Mouse (Mus musculus) hindbrain, embryonic 14.5 days (tissue): Measurements from ENCODE around the gene Glod4. TPM values are rescaled to one million over a fixed set of nuclear protein-coding genes. Genes with fewer than 3 reads are reported as not detected.

Experiments
- ATAC-seq: fragments of 200-750 bp; cut with Nextera tagmentation; 2 replicates; pipeline ENCODE4 v1.8.0; 2017; ENCODE audit warnings: moderate number of reproducible peaks, mild to moderate bottlenecking, moderate TSS enrichment, moderate library complexity; ENCODE audit not compliant: low FRiP score
- DNase-seq: peaks from one replicate; pipeline ENCODE4 v3.0.0-alpha.2; 2015; ENCODE audit warnings: low spot score
- H3K27ac ChIP-seq: fragments of 300-500 bp; sonication (generic); 2 replicates; pipeline ENCODE4 v1.5.1; 2014; ENCODE audit warnings: mild to moderate bottlenecking, moderate library complexity
- H3K27me3 ChIP-seq: fragments of 300-500 bp; sonication (generic); 2 replicates; pipeline ENCODE4 v1.6.1; 2014; ENCODE audit warnings: mild to moderate bottlenecking, low read length, mixed read lengths; ENCODE audit not compliant: control insufficient read depth, insufficient read depth
- H3K36me3 ChIP-seq: fragments of 300-500 bp; sonication (generic); replicated peaks from 2 replicates; pipeline ENCODE4 v1.6.1; 2014; ENCODE audit not compliant: control insufficient read depth, insufficient read depth
- H3K4me1 ChIP-seq: fragments of 300-500 bp; sonication (generic); replicated peaks from 2 replicates; pipeline ENCODE4 v1.6.1; 2014; ENCODE audit warnings: antibody characterized with exemption, low read length, mixed read lengths; ENCODE audit not compliant: control insufficient read depth, insufficient read depth
- H3K4me2 ChIP-seq: fragments of 300-500 bp; sonication (generic); replicated peaks from 2 replicates; pipeline ENCODE4 v1.6.1; 2014; ENCODE audit warnings: mild to moderate bottlenecking, moderate library complexity
- H3K4me3 ChIP-seq: fragments of 300-500 bp; sonication (generic); replicated peaks from 2 replicates; pipeline ENCODE4 v1.5.1; 2014; ENCODE audit warnings: mild to moderate bottlenecking, low read length
- H3K9ac ChIP-seq: fragments of 300-500 bp; sonication (generic); 2 replicates; pipeline ENCODE4 v1.6.1; 2014
- H3K9me3 ChIP-seq: fragments of 300-500 bp; sonication (generic); 2 replicates; pipeline ENCODE4 v1.6.1; 2016; ENCODE audit warnings: low read length; ENCODE audit not compliant: control insufficient read depth
- WGBS: fragments of 180-500 bp; shearing (Covaris S2); extraction: QIAGEN DNeasy Blood & Tissue Kit; methylation state at CpG from one replicate; pipeline ENCODE4 v1.1.7; 2014; 5-methylcytosine and 5-hydroxymethylcytosine counted together
- polyA plus RNA-seq: library from polyadenylated mRNA; unstranded; fragments of >200 nt; fragmentation: Nextera tagmentation; extraction: Ambion mirVana; gene quantifications from 2 replicates; pipeline ENCODE4 v1.2.1, GENCODE M21; 2014

The Glod4 gene
- 127 TPM in 2 replicates for polyA plus RNA-seq

GRCm38 (mm10) chr11:76242901-76243810 lies at the start of gene Glod4, which contains the start of gene Mrm3:
Gene Glod4, minus strand, starts transcription at chr11:76243725.
Gene Mrm3, plus strand, starts transcription at chr11:76243715.
- DNase-seq, result peak; percentile 97
- peaks cover 25% of the 10 kb centered on the region for H3K36me3 ChIP-seq
- H3K4me2 ChIP-seq, result peak within 1 kb of the TSS; percentile 81
- H3K27me3 ChIP-seq, result no peaks in the 10 kb centered on the region
- ATAC-seq, result peak; percentile 85
- peak within 1 kb of the TSS; percentile 87 for H3K27ac ChIP-seq
- H3K9me3 ChIP-seq, result no peaks in the 10 kb centered on the region
- under 1% methylated on average over 61 of the region's 61 CpGs for WGBS
- H3K4me1 ChIP-seq, result peaks cover 18% of the 10 kb centered on the region
- peak within 1 kb of the TSS; percentile 92 for H3K4me3 ChIP-seq
- peak within 1 kb of the TSS; percentile 92 for H3K9ac ChIP-seq

GRCm38 (mm10) chr11:76292831-76293230 lies 49.3 kb upstream of the Glod4 start:
- no peak for DNase-seq
- H3K4me3 ChIP-seq, result no peak overlapping the region
- no peak for ATAC-seq
- WGBS, result 68% methylated on average over 6 of the region's 6 CpGs
- peaks cover 29% of the 10 kb centered on the region for H3K4me1 ChIP-seq
- H3K27me3 ChIP-seq, result no peaks in the 10 kb centered on the region
- no peak overlapping the region for H3K4me2 ChIP-seq
- no peak overlapping the region for H3K9ac ChIP-seq
- no peaks in the 10 kb centered on the region for H3K9me3 ChIP-seq
- H3K36me3 ChIP-seq, result no peaks in the 10 kb centered on the region
- H3K27ac ChIP-seq, result peak overlapping the region; percentile 71

- peaks cover 33% of the 10 kb centered on the region for H3K4me1 ChIP-seq
- WGBS, result 89% methylated on average over 15 of the region's 15 CpGs
- peak overlapping the region; percentile 71 for H3K27ac ChIP-seq
- H3K27me3 ChIP-seq, result no peaks in the 10 kb centered on the region
- H3K4me3 ChIP-seq, result no peak overlapping the region
- no peaks in the 10 kb centered on the region for H3K9me3 ChIP-seq
- H3K4me2 ChIP-seq, result no peak overlapping the region
- ATAC-seq (no peak), DNase-seq (no peak)
- no peak overlapping the region for H3K9ac ChIP-seq
- no peaks in the 10 kb centered on the region for H3K36me3 ChIP-seq
Measured at GRCm38 (mm10) chr11:76292398-76292797, 48.9 kb upstream of the Glod4 start.

GRCm38 (mm10) chr11:76291960-76292359 lies 48.4 kb upstream of the Glod4 start:
- DNase-seq, result no peak
- H3K4me2 ChIP-seq, result no peak overlapping the region
- no peaks in the 10 kb centered on the region for H3K9me3 ChIP-seq
- WGBS, result 87% methylated on average over 4 of the region's 4 CpGs
- H3K27ac ChIP-seq, result peak overlapping the region; percentile 71; the same call in 1 of the 2 replicates
- no peak for ATAC-seq
- H3K27me3 ChIP-seq, result no peaks in the 10 kb centered on the region
- peaks cover 37% of the 10 kb centered on the region for H3K4me1 ChIP-seq
- no peak overlapping the region for H3K9ac ChIP-seq
- H3K36me3 ChIP-seq, result no peaks in the 10 kb centered on the region
- no peak overlapping the region for H3K4me3 ChIP-seq

GRCm38 (mm10) chr11:76290367-76290766 lies 46.8 kb upstream of the Glod4 start:
- DNase-seq (peak; percentile 74), ATAC-seq (peak; percentile 47)
- H3K4me3 ChIP-seq, result no peak overlapping the region
- no peaks in the 10 kb centered on the region for H3K36me3 ChIP-seq
- H3K4me1 ChIP-seq, result peaks cover 40% of the 10 kb centered on the region
- H3K27ac ChIP-seq, result peak overlapping the region; percentile 90
- no peak overlapping the region for H3K4me2 ChIP-seq
- H3K9me3 ChIP-seq, result no peaks in the 10 kb centered on the region
- H3K27me3 ChIP-seq, result no peaks in the 10 kb centered on the region
- 13% methylated on average over 11 of the region's 11 CpGs for WGBS
- peak overlapping the region; percentile 41; the same call in 1 of the 2 replicates for H3K9ac ChIP-seq

- no peak overlapping the region for H3K9ac ChIP-seq
- DNase-seq, result no peak
Measured at GRCm38 (mm10) chr11:76288645-76289044, 45.1 kb upstream of the Glod4 start.

DNA sequence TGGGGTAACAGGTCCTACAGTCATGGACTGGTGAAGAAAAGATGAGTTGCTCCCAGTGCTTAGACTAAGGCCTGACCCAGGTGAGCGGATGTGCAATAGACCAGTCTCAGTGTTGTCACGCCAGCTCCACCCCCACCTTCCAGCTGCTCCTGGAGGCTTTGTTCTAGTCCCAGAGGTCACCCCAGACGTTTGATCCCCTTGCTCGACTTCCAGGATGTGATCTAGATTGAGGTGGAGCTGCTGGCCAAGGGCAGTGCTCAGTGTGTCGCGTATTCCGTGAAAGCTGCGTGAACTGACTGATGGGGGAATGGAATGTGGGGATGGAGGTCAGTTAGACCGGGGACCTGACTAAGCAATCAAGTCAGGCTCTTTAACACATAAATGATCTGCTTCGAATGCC lies 43.8 kb upstream of the Glod4 start:
- H3K9ac ChIP-seq, result no peak overlapping the region
- H3K4me2 ChIP-seq, result no peak overlapping the region
- no peaks in the 10 kb centered on the region for H3K36me3 ChIP-seq
- 41% methylated on average over 10 of the region's 10 CpGs for WGBS
- H3K27ac ChIP-seq, result no peak overlapping the region
- H3K9me3 ChIP-seq, result no peaks in the 10 kb centered on the region
- ATAC-seq (no peak), DNase-seq (no peak)
- no peak overlapping the region for H3K4me3 ChIP-seq
- peaks cover 26% of the 10 kb centered on the region; the same call in 1 of the 2 replicates for H3K4me1 ChIP-seq
- no peaks in the 10 kb centered on the region for H3K27me3 ChIP-seq

More at GRCm38 (mm10) chr11:76288645-76289044, 45.1 kb upstream of the Glod4 start:
- Histone ChIP-seq H3K4me1 (peaks cover 35% of the 10 kb centered on the region), H3K27me3 (no peaks in the 10 kb centered on the region), H3K4me3 (no peak overlapping the region), H3K36me3 (no peaks in the 10 kb centered on the region), H3K27ac (peak overlapping the region; percentile 90; the same call in 1 of the 2 replicates), H3K9me3 (no peaks in the 10 kb centered on the region), H3K4me2 (no peak overlapping the region)
- ATAC-seq, result no peak
- WGBS, result 76% methylated on average over 6 of the region's 6 CpGs

GRCm38 (mm10) chr11:76286534-76287126 lies 43.1 kb upstream of the Glod4 start:
- Histone ChIP-seq H3K9ac (no peak overlapping the region), H3K4me1 (peaks cover 26% of the 10 kb centered on the region; the same call in 1 of the 2 replicates), H3K36me3 (no peaks in the 10 kb centered on the region), H3K9me3 (no peaks in the 10 kb centered on the region), H3K4me2 (no peak overlapping the region), H3K27ac (no peak overlapping the region), H3K4me3 (no peak overlapping the region), H3K27me3 (no peaks in the 10 kb centered on the region)
- DNase-seq (no peak), ATAC-seq (no peak)
- WGBS, result 71% methylated on average over 10 of the region's 10 CpGs

DNA sequence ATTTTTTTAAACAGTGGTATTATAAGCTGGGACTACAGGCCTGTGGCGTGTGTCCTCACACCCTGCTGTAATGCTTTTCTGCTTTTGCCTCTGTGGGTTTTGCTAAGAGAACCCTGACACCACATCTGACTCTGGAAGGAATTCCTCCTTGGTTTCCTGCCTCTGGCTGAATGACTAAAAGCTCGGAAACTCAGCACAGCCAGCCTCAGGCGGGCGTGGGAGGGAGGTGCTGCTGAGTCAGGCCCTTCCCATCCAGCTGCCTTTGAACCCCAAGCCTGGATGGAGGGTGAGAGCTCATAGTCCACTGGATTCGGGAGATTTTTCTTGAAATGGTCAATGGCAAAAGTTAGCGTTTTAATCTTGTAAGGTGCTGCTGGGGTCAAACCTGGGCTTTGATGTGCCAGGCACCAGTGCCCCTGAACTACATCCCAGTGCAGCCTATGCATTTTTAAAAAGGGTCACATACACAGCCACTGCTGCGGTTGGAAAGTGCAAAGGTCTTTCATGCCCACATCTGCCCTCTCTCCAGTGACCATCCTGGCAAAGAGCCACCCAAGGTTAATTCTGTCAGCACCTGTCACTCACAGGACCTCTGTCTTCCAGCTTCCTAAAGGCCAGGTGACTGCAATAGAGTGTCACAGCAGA lies 42.0 kb upstream of the Glod4 start:
- 64% methylated on average over 7 of the region's 7 CpGs for WGBS
- H3K9me3 ChIP-seq, result no peaks in the 10 kb centered on the region
- H3K36me3 ChIP-seq, result no peaks in the 10 kb centered on the region
- peaks cover 25% of the 10 kb centered on the region; the same call in 1 of the 2 replicates for H3K4me1 ChIP-seq
- H3K27ac ChIP-seq, result no peak overlapping the region
- H3K9ac ChIP-seq, result no peak overlapping the region
- DNase-seq, result no peak
- no peak for ATAC-seq
- H3K27me3 ChIP-seq, result no peaks in the 10 kb centered on the region
- H3K4me3 ChIP-seq, result no peak overlapping the region
- H3K4me2 ChIP-seq, result no peak overlapping the region
